Mouse (Mus musculus) granulocyte monocyte progenitor cell, adult 5-6 weeks (primary cell): ENCODE measurements at regions not wholly inside any gene's neighbourhood (a gene's known extent, or its start where the extent isn't known, plus 50 kb on each side); places are given as distances from the start of the nearest gene placed in this dataset.

ENCODE experiments used
- ATAC-seq: replicated peaks from 2 replicates; pipeline ENCODE4 v1.8.0; 2016; ENCODE audit warnings: mild to moderate bottlenecking, moderate TSS enrichment, inconsistent platforms; ENCODE audit not compliant: poor library complexity, severe bottlenecking

DNA sequence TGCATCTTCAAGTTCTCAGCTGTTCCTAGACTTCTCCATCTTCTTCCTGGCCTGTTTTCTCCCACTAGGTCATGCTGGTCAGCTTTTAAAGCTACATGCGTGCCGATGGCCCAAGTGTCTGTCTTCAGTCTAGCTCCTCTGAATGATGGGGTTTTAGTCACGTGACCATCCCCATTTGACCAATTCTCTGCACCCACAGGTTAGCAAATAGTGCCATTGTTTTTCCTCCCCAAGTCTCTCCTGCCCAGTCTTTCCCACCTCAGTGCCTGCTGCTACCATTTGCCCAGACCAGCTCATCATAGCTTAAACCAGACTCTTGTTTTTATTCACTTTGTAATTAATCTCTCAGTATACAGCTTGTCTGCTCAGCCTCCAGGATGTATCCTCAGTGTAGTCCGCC lies 62.3 kb downstream of the Zfp706 start:
- no peak for ATAC-seq

DNA sequence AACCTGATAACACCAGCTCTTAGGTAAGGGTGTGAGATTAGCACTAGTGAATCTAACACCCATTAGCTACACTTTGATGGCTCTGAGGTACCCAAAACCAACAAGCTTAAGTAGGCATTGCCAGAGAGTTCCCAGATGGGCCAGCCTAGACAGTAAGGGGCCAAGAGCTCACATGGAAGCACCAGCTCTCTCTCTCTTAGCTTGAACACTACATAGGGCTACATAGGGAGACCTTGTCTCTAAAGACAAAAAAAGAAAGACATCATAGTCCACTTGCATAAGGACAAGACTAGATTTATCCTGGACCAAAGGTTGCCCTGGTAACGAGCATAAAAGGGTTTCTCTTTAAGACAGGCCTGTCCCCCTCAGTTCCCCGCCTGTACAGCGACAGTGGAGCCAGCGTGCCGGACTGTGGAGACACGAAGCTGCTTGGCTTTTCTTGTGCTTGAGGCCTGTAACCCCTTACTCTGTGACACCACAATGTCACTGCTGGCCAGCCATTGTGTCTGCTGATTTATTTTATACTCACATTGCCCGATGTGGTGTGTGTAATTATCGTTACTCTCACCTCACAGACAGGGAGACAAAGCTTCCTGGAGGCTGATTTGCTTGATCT lies 62.9 kb downstream of the Zfp706 start:
- ATAC-seq = no peak

DNA sequence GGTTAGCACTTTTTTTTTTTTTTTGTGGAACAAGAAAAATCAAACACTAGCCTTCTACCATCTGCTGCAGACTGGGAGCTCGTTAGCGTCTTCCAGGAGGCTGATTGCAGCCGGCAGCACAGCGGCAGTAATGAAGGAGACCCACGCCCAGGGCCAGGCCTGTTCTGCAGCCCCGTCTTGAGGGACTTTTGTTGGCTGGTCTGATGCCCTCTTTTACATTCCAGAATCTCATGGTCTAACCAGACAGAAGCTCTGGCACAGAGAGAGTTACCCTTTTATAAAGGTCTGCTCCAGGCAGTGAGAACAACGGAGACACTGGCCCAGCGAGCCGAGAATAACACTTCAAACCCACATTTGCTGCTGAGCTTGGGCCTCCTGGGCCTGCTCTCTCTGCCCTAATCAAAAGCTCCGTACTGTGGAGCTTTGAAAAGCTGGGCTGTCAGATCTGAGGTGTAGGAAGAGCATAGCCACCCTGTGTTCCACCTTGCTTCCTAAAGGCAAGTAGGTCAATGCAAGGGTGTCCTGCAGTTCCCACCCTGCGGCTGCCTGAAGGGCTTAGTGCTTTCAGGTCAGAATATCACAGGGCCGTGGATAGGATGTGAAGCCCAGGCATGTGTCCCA lies 64.0 kb downstream of the Zfp706 start:
- no peak for ATAC-seq

DNA sequence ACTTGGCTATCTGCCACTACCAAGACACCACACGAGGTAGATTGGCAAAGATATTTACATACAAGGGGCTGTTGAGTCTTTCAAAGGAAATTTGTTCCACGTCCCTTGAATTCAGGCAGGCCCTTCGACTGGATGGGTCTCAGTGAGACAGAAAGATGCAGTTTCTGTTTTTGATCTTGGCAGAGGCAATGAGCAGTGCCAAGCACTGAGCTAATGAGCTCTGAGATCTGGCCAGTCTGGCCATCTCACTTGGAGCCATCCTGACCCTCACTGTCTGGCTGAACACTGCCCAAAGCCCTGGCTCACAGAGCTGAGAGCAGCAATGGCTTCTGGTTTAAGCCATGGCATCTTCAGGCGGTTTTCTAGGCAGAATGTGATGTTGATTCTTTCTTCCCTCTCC lies 65.3 kb downstream of the Zfp706 start:
- ATAC-seq = no peak

DNA sequence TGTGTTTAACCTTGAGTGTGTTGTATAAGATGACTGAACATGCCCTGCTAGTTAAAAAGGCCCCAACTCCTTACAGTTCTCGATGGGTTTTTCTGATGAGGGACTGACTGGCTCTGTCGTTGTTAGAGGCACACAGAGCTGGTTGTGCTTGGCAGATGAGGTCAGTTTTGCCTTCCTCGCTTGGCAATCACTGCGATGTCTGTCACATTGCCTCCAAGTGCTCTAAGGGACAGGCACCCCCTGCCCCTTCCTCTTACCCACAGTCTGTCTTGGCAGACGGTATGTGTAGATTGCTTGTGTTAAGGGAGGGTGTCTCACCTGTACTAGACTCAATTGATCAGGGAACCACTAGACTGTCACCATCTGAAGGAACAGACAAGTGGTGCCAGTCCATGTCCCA lies 65.8 kb downstream of the Zfp706 start:
- no peak for ATAC-seq

DNA sequence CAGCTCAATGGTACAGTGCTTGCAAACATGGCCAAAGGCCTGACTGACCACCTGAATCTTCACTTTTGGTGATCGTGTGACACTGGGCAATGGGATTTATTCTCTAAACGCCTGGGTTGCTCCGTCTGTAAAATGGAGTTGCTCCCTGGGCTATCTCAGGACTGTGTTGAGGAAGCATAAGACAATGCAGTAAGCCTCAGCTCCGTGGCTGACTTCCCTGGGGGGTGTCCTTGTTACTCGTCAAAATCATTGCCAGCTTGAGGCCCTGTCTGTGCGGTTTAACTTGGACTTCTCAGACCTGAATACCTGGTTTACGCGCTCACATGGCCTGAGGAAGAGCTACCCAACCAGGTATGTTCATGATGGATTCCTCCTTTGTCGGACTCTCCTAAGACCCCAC lies 68.0 kb downstream of the Zfp706 start:
- ATAC-seq = no peak

DNA sequence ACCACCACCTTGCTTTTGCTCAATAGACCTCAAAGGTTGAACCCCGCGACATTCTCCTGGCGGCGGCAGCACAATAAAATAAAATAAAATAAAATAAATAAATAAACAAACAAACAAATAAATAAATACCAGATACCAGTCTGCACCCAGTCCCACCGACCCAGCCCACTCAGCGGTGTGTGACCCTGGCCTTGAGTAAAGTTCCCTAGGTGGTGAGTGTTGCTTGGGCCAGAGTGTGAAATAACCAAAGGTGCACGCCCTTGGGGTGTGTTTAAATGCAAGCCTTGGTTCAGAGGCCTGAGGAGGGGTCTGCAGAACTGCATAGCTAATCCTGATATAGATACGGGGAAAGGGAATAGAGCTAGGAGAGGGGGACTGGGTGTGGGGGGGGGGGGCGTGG lies 68.4 kb downstream of the Zfp706 start:
- no peak for ATAC-seq

DNA sequence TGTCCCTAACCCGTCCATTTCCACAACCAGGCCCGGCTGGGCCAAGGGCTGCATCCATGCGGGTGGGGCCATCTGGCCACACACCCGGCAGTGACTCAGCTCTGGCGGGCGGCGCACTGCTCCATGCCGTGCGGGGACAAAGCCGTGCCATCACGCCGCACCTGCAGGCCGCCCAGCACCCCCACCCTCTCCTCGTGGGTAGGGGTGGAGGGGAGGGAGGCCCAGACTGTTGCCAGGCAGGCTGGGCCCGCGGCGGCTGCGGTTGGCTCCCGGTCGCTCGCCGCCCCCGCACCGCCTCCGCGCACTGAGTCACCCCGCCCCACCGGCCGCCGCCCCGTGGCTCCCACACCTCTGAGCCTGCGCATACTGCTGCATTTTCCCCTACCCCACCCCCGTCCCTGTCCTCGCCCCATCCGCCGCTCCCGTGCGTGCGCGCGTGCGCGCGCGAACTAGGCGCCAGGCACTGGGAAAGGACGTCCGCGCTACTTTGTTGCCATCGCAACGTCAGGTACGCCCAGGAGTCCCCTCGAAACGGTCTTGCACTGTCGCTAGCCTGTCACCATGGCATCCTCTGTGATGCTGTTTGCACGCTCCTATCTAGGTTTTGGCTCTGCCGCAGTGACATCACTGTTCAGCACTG lies 68.9 kb downstream of the Zfp706 start:
- peak; percentile 61 for ATAC-seq

DNA sequence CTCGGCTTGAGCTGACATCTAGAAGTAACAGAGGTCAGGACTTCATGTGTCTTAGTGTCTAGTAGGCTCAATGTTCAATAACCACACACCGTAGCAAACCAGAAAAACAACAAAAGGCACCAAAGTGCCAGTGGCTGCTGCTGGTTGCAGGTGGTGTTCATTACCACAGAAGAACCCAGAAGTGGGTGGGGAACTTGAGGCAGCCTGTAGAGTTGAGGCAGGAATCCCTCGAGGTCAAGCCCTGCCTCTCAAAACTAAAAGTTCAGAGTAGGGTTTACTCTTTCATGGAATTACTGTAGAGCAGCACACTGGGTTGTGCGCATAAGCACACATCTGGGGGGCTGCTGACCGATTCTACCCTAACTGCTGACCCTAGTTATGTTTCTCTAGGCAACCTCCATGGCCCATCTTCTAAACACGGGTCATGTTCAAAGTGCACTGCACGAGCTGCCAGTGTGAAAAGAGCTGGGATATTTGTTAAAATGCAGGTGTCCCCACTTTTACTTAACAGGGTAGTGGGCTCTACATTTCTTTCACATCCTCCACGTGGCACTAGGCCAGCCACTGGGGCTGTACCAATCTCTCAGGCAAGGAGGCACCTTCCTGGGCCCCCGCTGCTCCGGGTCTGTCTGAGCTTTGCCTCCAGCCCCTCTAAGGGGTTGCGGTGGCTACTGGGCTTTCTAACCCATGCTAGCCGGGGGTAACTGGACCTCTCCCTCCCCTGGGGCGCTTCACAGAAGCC lies 69.6 kb downstream of the Zfp706 start:
- ATAC-seq = no peak

DNA sequence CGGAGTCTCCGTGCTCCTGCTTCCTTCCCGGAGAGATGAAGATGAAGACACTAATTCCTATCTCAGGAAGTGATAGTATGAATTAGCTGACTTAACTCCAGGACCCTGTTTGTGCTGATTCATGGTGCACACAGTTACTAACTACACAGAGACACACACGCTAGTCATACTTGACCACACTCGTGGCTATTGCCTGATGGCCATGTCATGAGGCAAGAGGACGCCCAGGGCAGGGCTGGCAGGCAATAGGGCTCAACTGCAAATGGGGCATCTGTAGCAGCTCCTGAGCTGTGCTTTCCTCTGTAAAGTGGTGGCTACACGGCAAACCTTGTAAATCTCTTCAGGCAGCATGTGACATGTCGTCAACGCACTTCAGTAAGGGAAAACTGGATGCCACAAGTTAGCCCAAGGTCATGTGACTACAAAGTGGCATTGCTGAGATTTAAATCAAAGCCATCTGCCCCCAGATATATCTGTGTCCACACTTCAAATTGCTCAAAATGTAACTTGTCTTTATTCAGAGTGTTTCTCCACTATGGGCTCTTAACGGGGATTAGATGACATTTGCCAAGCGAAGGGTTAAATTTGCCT lies 70.4 kb downstream of the Zfp706 start:
- ATAC-seq = peak; percentile 36

DNA sequence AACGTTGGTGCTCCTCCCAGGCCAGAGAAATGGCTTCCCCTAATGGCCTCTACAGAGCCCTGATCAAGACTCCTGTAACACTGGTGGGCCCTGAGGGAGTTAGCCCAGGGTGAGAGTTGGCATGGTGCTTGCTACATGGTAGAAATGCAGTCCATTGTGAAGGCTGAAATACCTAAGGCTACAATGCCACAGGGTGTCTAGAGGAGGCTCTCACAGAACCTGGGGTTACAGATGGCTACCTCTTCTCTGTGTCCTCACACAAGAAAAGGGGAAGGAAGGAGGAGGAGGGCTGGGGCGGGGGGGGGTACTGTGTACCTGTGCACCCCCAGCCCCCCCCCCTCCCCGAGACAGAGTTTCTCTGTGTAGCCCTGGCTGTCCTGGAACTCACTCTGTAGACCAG lies 72.8 kb downstream of the Zfp706 start:
- ATAC-seq = no peak

DNA sequence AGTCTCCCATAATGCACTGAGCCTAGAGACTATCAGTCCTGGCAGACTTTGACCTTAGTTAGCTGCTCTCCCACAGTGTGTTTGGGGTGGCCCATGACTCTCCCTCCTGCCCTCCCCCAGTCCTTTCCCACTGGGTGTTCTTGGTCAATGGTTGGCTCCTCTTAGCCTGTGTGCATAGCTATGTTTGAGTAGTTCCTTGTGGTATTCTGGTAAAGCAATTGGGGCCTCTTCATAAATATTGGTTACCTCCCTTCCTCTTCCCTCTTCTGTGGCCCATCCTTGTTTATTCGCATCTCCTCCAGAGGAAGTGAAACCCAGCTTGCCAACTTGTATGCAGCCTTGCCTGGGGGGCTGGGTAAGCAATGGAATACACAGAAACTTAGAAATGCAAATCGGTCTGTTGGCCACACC lies 74.0 kb downstream of the Zfp706 start:
- ATAC-seq = peak; percentile 59

DNA sequence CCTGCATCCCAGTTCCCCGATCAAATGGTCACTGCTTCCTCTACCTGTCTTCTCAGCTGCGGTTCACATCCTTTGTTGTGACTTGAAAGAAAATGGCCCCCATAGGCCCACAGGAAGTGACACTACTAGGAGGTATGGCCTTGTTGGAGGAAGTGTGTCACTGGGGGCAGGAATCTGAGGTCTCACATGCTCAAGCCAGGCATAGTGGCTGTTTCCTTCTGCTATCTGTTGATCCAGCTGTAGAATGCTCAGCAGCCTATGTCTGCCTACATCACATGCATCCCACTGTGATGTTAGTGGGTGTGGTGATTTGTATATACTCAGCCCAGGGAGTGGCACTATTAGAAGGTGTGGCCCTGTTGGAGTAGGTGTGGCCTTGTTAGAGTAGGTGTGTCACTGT lies 76.1 kb downstream of the Zfp706 start:
- peak; percentile 19; the same call in 1 of the 2 replicates for ATAC-seq

DNA sequence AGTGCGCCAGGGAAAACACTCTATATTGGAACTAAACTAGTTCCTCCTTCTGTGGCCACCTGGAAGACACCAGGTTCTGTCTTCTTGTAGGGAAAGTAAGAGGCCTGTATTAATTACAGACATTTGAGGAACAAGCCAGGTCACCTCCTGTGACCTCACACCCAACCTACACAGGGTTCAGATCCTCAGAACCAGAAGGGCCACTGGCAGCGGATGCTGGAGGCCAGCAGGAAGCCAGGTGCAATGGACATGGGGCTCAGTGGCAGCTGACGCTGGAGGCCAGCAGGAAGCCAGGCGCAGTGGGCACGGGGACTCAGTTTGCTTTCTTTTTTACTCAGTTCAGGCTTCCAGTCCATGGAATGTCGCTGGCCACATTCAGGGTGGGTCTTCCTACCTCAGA lies 77.1 kb downstream of the Zfp706 start:
- peak; percentile 31 for ATAC-seq

DNA sequence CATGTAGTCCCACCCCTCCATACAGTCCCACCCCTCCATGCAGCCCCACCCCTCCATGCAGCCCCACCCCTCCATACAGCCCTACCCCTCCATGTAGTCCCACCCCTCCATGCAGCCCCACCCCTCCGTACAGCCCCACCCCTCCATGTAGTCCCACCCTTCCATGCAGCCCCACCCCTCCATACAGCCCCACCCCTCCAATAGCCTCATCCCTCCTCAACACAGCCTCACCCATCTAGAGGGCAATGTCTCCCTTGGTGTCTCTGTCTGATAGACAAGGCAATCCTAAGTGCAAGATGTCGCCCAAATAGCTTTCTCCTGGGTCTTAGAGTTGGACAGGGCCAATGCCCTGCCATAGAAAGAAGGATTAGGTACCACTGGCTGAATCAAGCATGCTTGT lies 77.8 kb downstream of the Zfp706 start:
- ATAC-seq = no peak

DNA sequence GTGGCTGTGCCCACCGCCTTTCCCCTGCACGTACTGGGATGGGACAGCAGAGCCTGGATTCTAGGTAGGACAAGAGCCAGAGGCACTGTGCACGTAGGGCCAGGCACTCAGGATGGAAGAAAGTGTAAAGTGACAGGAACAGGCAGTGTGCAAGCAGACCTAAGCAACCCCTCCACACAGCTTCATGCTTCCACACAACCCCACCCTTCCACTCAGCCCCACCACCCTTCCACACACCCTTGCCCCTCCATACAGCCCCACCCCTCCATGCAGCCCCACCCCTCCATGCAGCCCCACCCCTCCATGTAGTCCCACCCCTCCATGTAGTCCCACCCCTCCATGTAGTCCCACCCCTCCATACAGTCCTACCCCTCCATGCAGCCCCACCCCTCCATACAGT lies 78.5 kb downstream of the Zfp706 start:
- no peak for ATAC-seq

DNA sequence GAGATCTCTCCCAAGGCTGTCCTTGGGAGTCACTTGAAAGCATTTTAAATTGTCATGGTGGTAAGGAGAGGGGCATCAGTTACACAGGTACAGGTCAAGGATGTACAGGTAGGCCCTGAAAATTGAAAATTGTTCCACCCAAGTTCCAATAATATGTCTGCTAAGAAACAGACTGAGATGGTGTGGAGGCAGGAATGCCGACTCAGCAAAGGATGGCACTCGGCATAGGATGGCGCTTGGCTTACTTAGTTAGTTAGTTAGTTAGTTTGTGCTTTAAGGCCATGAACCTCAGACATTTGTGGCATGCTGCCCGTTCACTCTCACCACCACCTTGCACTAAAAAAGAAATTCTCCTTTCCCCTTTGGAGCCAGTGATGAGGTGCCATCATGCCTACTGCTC lies 78.9 kb downstream of the Zfp706 start:
- ATAC-seq = no peak

DNA sequence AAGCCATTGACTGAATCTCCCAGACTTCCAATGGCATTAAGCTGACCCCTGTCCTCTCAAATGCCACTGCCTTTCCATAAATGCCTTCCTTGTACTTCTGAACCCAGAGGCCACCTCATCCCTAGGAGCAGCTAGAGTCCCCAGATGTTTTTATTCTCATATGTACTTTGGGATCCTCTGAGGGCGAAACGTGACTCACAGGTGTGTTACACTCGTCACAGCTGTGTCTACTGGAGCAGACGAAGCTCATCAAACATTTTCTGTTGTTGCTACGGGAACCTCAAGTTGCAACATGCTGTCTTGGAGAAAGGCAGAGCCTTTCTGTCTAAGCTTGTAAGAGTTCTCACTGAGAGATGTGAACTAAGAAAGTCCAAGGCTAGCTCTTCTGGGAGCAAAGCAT lies 80.1 kb downstream of the Zfp706 start:
- ATAC-seq = no peak

DNA sequence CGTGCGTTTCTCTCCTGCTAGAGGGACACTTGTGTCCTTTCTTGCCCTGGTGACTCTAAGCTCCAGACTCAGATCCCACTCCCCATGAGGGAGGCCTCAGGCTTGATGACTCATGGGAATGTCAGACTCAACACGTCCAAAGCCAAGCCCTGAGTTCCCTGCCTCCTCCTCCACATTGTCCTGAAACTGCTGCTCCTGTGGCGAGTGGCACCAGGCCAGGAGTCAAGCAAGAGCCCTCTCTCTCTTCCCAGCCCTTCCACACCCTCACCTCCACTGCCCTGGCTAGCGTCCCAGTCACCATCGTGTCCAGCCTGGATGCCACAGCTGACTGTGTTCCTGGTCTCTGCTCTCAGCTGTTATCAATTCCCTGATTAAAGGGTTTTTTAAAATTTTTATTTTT lies 83.4 kb downstream of the Zfp706 start:
- ATAC-seq = no peak

DNA sequence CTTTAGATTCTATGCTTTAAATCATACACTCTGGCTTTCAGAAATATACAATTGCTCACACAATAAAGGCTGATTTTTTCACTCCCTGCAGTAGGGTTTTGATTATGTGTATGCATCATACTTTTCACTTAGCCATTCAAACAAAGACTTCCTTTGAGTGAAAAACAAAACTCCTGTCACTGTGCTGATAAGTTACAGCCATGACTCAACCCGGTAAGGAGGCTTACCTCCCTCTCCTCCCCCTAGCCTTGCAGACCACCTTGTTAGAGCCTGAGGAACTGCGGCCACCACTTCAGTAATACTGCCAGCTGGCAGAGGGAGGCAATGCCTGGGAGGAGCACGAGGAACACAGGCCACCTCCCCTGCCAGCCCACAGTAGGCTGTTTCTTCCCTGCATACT lies 86.2 kb downstream of the Zfp706 start:
- ATAC-seq = no peak

DNA sequence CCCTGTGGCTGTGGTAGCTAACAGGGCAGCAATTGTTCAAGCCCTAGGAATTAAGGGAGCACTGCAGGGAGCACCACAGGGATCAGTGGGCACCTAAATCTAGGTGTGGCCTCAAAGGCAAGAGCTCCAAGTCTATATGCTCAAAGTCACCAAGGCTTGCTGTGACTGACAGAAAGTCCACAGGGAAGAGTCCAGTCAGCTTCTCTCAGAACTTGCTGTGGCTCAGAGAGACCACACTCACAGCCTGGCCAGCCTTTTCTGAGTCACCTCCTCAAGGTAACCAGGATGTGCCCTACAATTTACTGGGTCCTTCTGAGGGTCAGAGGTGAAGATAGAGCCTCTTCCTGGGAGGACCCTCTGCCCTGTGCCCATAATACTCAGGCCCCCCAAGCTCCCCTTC lies 86.7 kb downstream of the Zfp706 start:
- no peak for ATAC-seq
